Mouse (Mus musculus) cortical plate, adult 2 months (tissue): Measurements from ENCODE around the gene Sprn.

ENCODE experiments used
- CTCF ChIP-seq: fragments of 200-500 bp; IDR thresholded peaks from 2 replicates; pipeline ENCODE4 v1.5.1; 2011; ENCODE audit warnings: mild to moderate bottlenecking, control low read depth, low read length; ENCODE audit not compliant: insufficient read depth; ENCODE audit errors: extremely low read depth
- POLR2A ChIP-seq: fragments of 200-500 bp; IDR thresholded peaks from 2 replicates; pipeline ENCODE4 v1.6.1; 2011; ENCODE audit warnings: mild to moderate bottlenecking, low read length, control low read depth; ENCODE audit not compliant: insufficient read depth; ENCODE audit errors: extremely low read depth

DNA sequence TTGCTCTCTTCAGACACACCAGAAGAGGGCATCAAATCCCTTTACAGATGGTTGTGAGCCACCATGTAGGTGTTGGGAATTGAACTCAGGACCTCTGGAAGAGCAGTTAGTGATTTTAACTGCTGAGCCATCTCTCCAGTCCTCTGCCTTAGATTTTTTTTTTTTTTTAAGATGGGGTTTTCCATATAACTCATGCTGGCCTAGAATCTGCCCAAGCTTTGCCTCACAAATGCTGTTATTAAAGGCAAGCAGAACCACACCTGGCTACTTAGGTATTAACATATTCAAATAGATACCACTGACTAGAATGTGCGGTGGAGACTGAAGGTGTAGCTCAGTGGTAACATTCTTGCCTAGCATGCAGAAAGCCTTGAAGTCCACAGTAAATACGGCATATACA is 34.2 kb downstream of the Sprn start:
- TF ChIP-seq POLR2A: no peak
- no peak for TF ChIP-seq CTCF
